Mouse (Mus musculus) heart, embryonic 12.5 days (tissue): ENCODE results near the gene Bcas2. TPM values are rescaled to one million over a fixed set of nuclear protein-coding genes. Genes with fewer than 3 reads are reported as not detected.
"Not testable (repeated sequence)": the region's sequence is repeated elsewhere in the genome, so short reads cannot be mapped to it uniquely, and the experiment has no call there.

Experiments used
- ATAC-seq: fragments of 200-750 bp; cut with Nextera tagmentation; 2 replicates; pipeline ENCODE4 v1.8.0; 2017; ENCODE audit warnings: moderate TSS enrichment, moderate library complexity; ENCODE audit not compliant: insufficient number of reproducible peaks, low FRiP score
- H3K27ac ChIP-seq: fragments of 300-500 bp; sonication (generic); 2 replicates; pipeline ENCODE4 v1.5.1; 2016; ENCODE audit warnings: mild to moderate bottlenecking, moderate library complexity; ENCODE audit not compliant: poor library complexity, severe bottlenecking
- H3K27me3 ChIP-seq: fragments of 300-500 bp; sonication (generic); replicated peaks from 2 replicates; pipeline ENCODE4 v1.6.1; 2016; ENCODE audit warnings: mild to moderate bottlenecking, moderate library complexity
- H3K36me3 ChIP-seq: fragments of 300-500 bp; sonication (generic); 2 replicates; pipeline ENCODE4 v1.6.1; 2016; ENCODE audit warnings: mild to moderate bottlenecking, moderate library complexity
- H3K4me1 ChIP-seq: fragments of 300-500 bp; sonication (generic); replicated peaks from 2 replicates; pipeline ENCODE4 v1.6.1; 2016; ENCODE audit warnings: mild to moderate bottlenecking
- H3K4me2 ChIP-seq: fragments of 300-500 bp; sonication (generic); 2 replicates; pipeline ENCODE4 v1.6.1; 2016; ENCODE audit warnings: mild to moderate bottlenecking, moderate library complexity
- H3K4me3 ChIP-seq: fragments of 300-500 bp; sonication (generic); 2 replicates; pipeline ENCODE4 v1.5.1; 2016; ENCODE audit warnings: mild to moderate bottlenecking
- H3K9ac ChIP-seq: fragments of 300-500 bp; sonication (generic); 2 replicates; pipeline ENCODE4 v1.6.1; 2016; ENCODE audit warnings: mild to moderate bottlenecking, moderate library complexity
- H3K9me3 ChIP-seq: fragments of 300-500 bp; sonication (generic); replicated peaks from 2 replicates; pipeline ENCODE4 v1.6.1; 2016; ENCODE audit warnings: mild to moderate bottlenecking, moderate library complexity
- WGBS: fragments of 180-500 bp; shearing (Covaris S2); methylation state at CpG from one replicate; pipeline ENCODE4 v1.1.7; 2016; 5-methylcytosine and 5-hydroxymethylcytosine counted together
- polyA plus RNA-seq: library from polyadenylated mRNA; unstranded; fragments of >200 nt; fragmentation: Nextera tagmentation; extraction: Ambion mirVana; gene quantifications from 2 replicates; pipeline ENCODE4 v1.2.1, GENCODE M21; 2016

Gene Bcas2
- polyA plus RNA-seq, 1 experiment from 2014 or later: 148 TPM

- ATAC-seq: no peak
- WGBS: 12% methylated on average over 4 of the region's 4 CpGs
These were observed 1.7 kb upstream of the Bcas2 start for GRCm38 (mm10) chr3:103169771-103170170.

GRCm38 (mm10) chr3:103172615-103173014 lies 1.2 kb downstream of the Bcas2 start:
- WGBS: 54% methylated on average over 5 of the region's 5 CpGs
- no peaks in the 10 kb centered on the region for H3K27me3 ChIP-seq
- H3K4me1 ChIP-seq: peaks cover 6% of the 10 kb centered on the region
- peak overlapping the region; percentile 81 for H3K4me2 ChIP-seq
- ATAC-seq: no peak
- no peak overlapping the region for H3K27ac ChIP-seq
- peak overlapping the region; percentile 98 for H3K4me3 ChIP-seq
- H3K9ac ChIP-seq: peak overlapping the region; percentile 92
- peaks cover 42% of the 10 kb centered on the region for H3K36me3 ChIP-seq
- H3K9me3 ChIP-seq: no peaks in the 10 kb centered on the region

More at GRCm38 (mm10) chr3:103169771-103170170, 1.7 kb upstream of the Bcas2 start:
- Histone ChIP-seq H3K27me3 (no peaks in the 10 kb centered on the region), H3K36me3 (peaks cover 28% of the 10 kb centered on the region), H3K9ac (no peak overlapping the region), H3K4me1 (peaks cover 6% of the 10 kb centered on the region), H3K27ac (no peak overlapping the region), H3K9me3 (no peaks in the 10 kb centered on the region), H3K4me2 (no peak overlapping the region), H3K4me3 (no peak overlapping the region)

- WGBS: 68% methylated on average over 4 of the region's 4 CpGs
- Histone ChIP-seq H3K4me1 (peaks cover 6% of the 10 kb centered on the region), H3K27me3 (no peaks in the 10 kb centered on the region), H3K9ac (no peak overlapping the region), H3K27ac (no peak overlapping the region), H3K4me3 (no peak overlapping the region), H3K36me3 (peaks cover 56% of the 10 kb centered on the region), H3K4me2 (no peak overlapping the region), H3K9me3 (no peaks in the 10 kb centered on the region)
- 0 out of 2 replicates have a peak, but pooled peaks have one; percentile 10 for ATAC-seq
These were observed 5.3 kb downstream of the Bcas2 start for GRCm38 (mm10) chr3:103176740-103177139.

- no peak for ATAC-seq
- Histone ChIP-seq H3K9me3 (no peaks in the 10 kb centered on the region), H3K27ac (no peak overlapping the region), H3K4me2 (no peak overlapping the region), H3K4me3 (no peak overlapping the region), H3K27me3 (no peaks in the 10 kb centered on the region), H3K9ac (no peak overlapping the region), H3K36me3 (peaks cover 45% of the 10 kb centered on the region), H3K4me1 (no peaks in the 10 kb centered on the region)
- 91% methylated on average over 9 of the region's 9 CpGs for WGBS
These were observed 8.1 kb downstream of the Bcas2 start for GRCm38 (mm10) chr3:103179527-103179926.

- 44% methylated on average over 4 of the region's 4 CpGs for WGBS
- Histone ChIP-seq H3K4me2 (no peak overlapping the region), H3K36me3 (peaks cover 32% of the 10 kb centered on the region), H3K9me3 (no peaks in the 10 kb centered on the region), H3K4me1 (no peaks in the 10 kb centered on the region), H3K27ac (no peak overlapping the region), H3K4me3 (no peak overlapping the region), H3K9ac (no peak overlapping the region), H3K27me3 (no peaks in the 10 kb centered on the region)
- no peak for ATAC-seq
These were observed 9.7 kb downstream of the Bcas2 start for GRCm38 (mm10) chr3:103181171-103181570.

GRCm38 (mm10) chr3:103182821-103183220 lies 11.4 kb downstream of the Bcas2 start:
- peaks cover 17% of the 10 kb centered on the region for H3K36me3 ChIP-seq
- ATAC-seq: no peak
- WGBS: 74% methylated on average over 14 of the region's 14 CpGs
- H3K27ac ChIP-seq: no peak overlapping the region
- H3K4me2 ChIP-seq: no peak overlapping the region
- no peak overlapping the region for H3K4me3 ChIP-seq
- no peaks in the 10 kb centered on the region for H3K27me3 ChIP-seq
- no peaks in the 10 kb centered on the region for H3K9me3 ChIP-seq
- H3K4me1 ChIP-seq: no peaks in the 10 kb centered on the region
- no peak overlapping the region for H3K9ac ChIP-seq

- not testable (repeated sequence) for H3K9ac ChIP-seq, H3K27me3 ChIP-seq, H3K27ac ChIP-seq, H3K9me3 ChIP-seq, H3K4me3 ChIP-seq, H3K4me2 ChIP-seq, ATAC-seq, H3K36me3 ChIP-seq, H3K4me1 ChIP-seq
These were observed 13.0 kb downstream of the Bcas2 start for GRCm38 (mm10) chr3:103184467-103184866.

GRCm38 (mm10) chr3:103188451-103188850 lies 17.0 kb downstream of the Bcas2 start:
- H3K4me1 ChIP-seq: no peaks in the 10 kb centered on the region
- H3K4me3 ChIP-seq: no peak overlapping the region
- ATAC-seq: no peak
- H3K4me2 ChIP-seq: no peak overlapping the region
- no peaks in the 10 kb centered on the region for H3K27me3 ChIP-seq
- no peak overlapping the region for H3K27ac ChIP-seq
- H3K9ac ChIP-seq: no peak overlapping the region
- H3K36me3 ChIP-seq: no peaks in the 10 kb centered on the region
- WGBS: 59% methylated on average over 5 of the region's 5 CpGs
- peaks cover 3% of the 10 kb centered on the region; the same call in 1 of the 2 replicates for H3K9me3 ChIP-seq

- 92% methylated on average over 2 of the region's 2 CpGs for WGBS
- H3K27me3 ChIP-seq: no peaks in the 10 kb centered on the region
- no peak overlapping the region for H3K9ac ChIP-seq
- no peak for ATAC-seq
- H3K4me2 ChIP-seq: no peak overlapping the region
- H3K27ac ChIP-seq: no peak overlapping the region
- no peaks in the 10 kb centered on the region for H3K4me1 ChIP-seq
- H3K36me3 ChIP-seq: no peaks in the 10 kb centered on the region
- H3K4me3 ChIP-seq: no peak overlapping the region
- H3K9me3 ChIP-seq: peaks cover 7% of the 10 kb centered on the region
These were observed 17.4 kb downstream of the Bcas2 start for GRCm38 (mm10) chr3:103188856-103189255.

- Histone ChIP-seq H3K4me3 (no peak overlapping the region), H3K9me3 (peaks cover 9% of the 10 kb centered on the region), H3K4me2 (no peak overlapping the region), H3K27me3 (no peaks in the 10 kb centered on the region), H3K9ac (no peak overlapping the region), H3K27ac (no peak overlapping the region), H3K36me3 (no peaks in the 10 kb centered on the region), H3K4me1 (peaks cover 3% of the 10 kb centered on the region; the same call in 1 of the 2 replicates)
- 84% methylated on average over 4 of the region's 4 CpGs for WGBS
- ATAC-seq: no peak
These were observed 20.7 kb downstream of the Bcas2 start for GRCm38 (mm10) chr3:103192161-103192560.

- H3K4me2 ChIP-seq: no peak overlapping the region
- no peak overlapping the region for H3K9ac ChIP-seq
- WGBS: 67% methylated on average over 1 of the region's 1 CpGs
- no peak overlapping the region for H3K27ac ChIP-seq
- H3K4me3 ChIP-seq: no peak overlapping the region
- H3K27me3 ChIP-seq: no peaks in the 10 kb centered on the region
- peaks cover 9% of the 10 kb centered on the region for H3K9me3 ChIP-seq
- peaks cover 5% of the 10 kb centered on the region for H3K4me1 ChIP-seq
- ATAC-seq: no peak
- no peaks in the 10 kb centered on the region for H3K36me3 ChIP-seq
These were observed 21.7 kb downstream of the Bcas2 start for GRCm38 (mm10) chr3:103193186-103193585.

GRCm38 (mm10) chr3:103196320-103196823 lies 24.9 kb downstream of the Bcas2 start:
- no peaks in the 10 kb centered on the region for H3K27me3 ChIP-seq
- H3K9ac ChIP-seq: no peak overlapping the region
- no peak overlapping the region for H3K4me3 ChIP-seq
- no peaks in the 10 kb centered on the region for H3K36me3 ChIP-seq
- H3K4me2 ChIP-seq: no peak overlapping the region
- no peak overlapping the region for H3K27ac ChIP-seq
- H3K4me1 ChIP-seq: peaks cover 16% of the 10 kb centered on the region
- 37% methylated on average over 7 of the region's 7 CpGs for WGBS
- peak; percentile 73 for ATAC-seq
- peaks cover 16% of the 10 kb centered on the region for H3K9me3 ChIP-seq
